Mouse (Mus musculus): Measurements from ENCODE around the gene Tmem268. TPM values are rescaled to one million over a fixed set of nuclear protein-coding genes. Genes with fewer than 3 reads are reported as not detected.
A peak's percentile ranks its signal among the peaks of the same experiment; 100 is the strongest.

The Tmem268 gene
- polyA plus RNA-seq, 1 experiment from 2014 or later: 6.4 TPM

GRCm38 (mm10) chr4:63544494-63545230 lies 13.9 kb upstream of the Tmem268 start, which contains the start of gene Atp6v1g1:
Gene Atp6v1g1, plus strand, starts transcription at chr4:63544772.
- no peaks in the 10 kb centered on the region for H3K27me3 ChIP-seq
- peak within 1 kb of the TSS; percentile 85 for H3K4me3 ChIP-seq (replicated peaks)
- H3K36me3 ChIP-seq: peaks cover 17% of the 10 kb centered on the region
- H3K4me1 ChIP-seq (replicated peaks): peaks cover 34% of the 10 kb centered on the region
- DNase-seq (peak; percentile 91), ATAC-seq (ENCODE audit: low read depth) (peak; percentile 95)
- 1% methylated on average over 56 of the region's 57 CpGs for WGBS (ENCODE audit: insufficient replicate concordance)
- peak within 1 kb of the TSS; percentile 82 for H3K4me2 ChIP-seq
- H3K9ac ChIP-seq: peak within 1 kb of the TSS; percentile 92
- peak within 1 kb of the TSS; percentile 81 for H3K27ac ChIP-seq
- H3K9me3 ChIP-seq (replicated peaks): no peaks in the 10 kb centered on the region

GRCm38 (mm10) chr4:63545231-63545958 lies 13.2 kb upstream of the Tmem268 start:
- peak overlapping the region; percentile 92 for H3K9ac ChIP-seq
- peak overlapping the region; percentile 82 for H3K4me2 ChIP-seq
- peaks cover 19% of the 10 kb centered on the region for H3K36me3 ChIP-seq
- H3K4me1 ChIP-seq (replicated peaks): peaks cover 34% of the 10 kb centered on the region
- ATAC-seq (ENCODE audit: low read depth) (no peak), DNase-seq (no peak)
- H3K9me3 ChIP-seq (replicated peaks): no peaks in the 10 kb centered on the region
- peak overlapping the region; percentile 81 for H3K27ac ChIP-seq
- H3K4me3 ChIP-seq (replicated peaks): peak overlapping the region; percentile 85
- no peaks in the 10 kb centered on the region for H3K27me3 ChIP-seq
- 21% methylated on average over 26 of the region's 26 CpGs for WGBS (ENCODE audit: insufficient replicate concordance)

- ATAC-seq (ENCODE audit: low read depth) (no peak), DNase-seq (no peak)
- Histone ChIP-seq H3K36me3 (peaks cover 30% of the 10 kb centered on the region), H3K9ac (peak overlapping the region; percentile 92; the same call in 1 of the 2 replicates), H3K27me3 (no peaks in the 10 kb centered on the region), H3K9me3 (replicated peaks) (no peaks in the 10 kb centered on the region), H3K4me3 (replicated peaks) (peak overlapping the region; percentile 85), H3K4me1 (replicated peaks) (peaks cover 34% of the 10 kb centered on the region), H3K4me2 (peak overlapping the region; percentile 82), H3K27ac (no peak overlapping the region)
- 73% methylated on average over 6 of the region's 6 CpGs for WGBS (ENCODE audit: insufficient replicate concordance)
These were observed 12.0 kb upstream of the Tmem268 start for GRCm38 (mm10) chr4:63546441-63547055.

GRCm38 (mm10) chr4:63547799-63548198 lies 10.8 kb upstream of the Tmem268 start:
- no peak for DNase-seq
- Histone ChIP-seq H3K4me1 (replicated peaks) (peaks cover 34% of the 10 kb centered on the region), H3K4me2 (no peak overlapping the region), H3K27me3 (no peaks in the 10 kb centered on the region), H3K36me3 (peaks cover 42% of the 10 kb centered on the region), H3K9me3 (replicated peaks) (no peaks in the 10 kb centered on the region), H3K9ac (no peak overlapping the region), H3K4me3 (replicated peaks) (no peak overlapping the region), H3K27ac (no peak overlapping the region)
- no peak for ATAC-seq (ENCODE audit: low read depth)
- 63% methylated on average over 1 of the region's 1 CpGs for WGBS (ENCODE audit: insufficient replicate concordance)

- ATAC-seq (ENCODE audit: low read depth) (no peak), DNase-seq (no peak)
- H3K4me2 ChIP-seq: no peak overlapping the region
- peaks cover 46% of the 10 kb centered on the region for H3K36me3 ChIP-seq
- peaks cover 34% of the 10 kb centered on the region for H3K4me1 ChIP-seq (replicated peaks)
- no peaks in the 10 kb centered on the region for H3K9me3 ChIP-seq (replicated peaks)
- H3K4me3 ChIP-seq (replicated peaks): no peak overlapping the region
- no peak overlapping the region for H3K27ac ChIP-seq
- H3K27me3 ChIP-seq: no peaks in the 10 kb centered on the region
- no peak overlapping the region for H3K9ac ChIP-seq
- WGBS (ENCODE audit: insufficient replicate concordance): 73% methylated on average over 3 of the region's 3 CpGs
These were observed 10.1 kb upstream of the Tmem268 start for GRCm38 (mm10) chr4:63548491-63548890.

GRCm38 (mm10) chr4:63550908-63551307 lies 7.7 kb upstream of the Tmem268 start:
- Histone ChIP-seq H3K9me3 (replicated peaks) (no peaks in the 10 kb centered on the region), H3K9ac (no peak overlapping the region), H3K36me3 (peaks cover 46% of the 10 kb centered on the region), H3K27ac (no peak overlapping the region), H3K4me2 (no peak overlapping the region), H3K4me3 (replicated peaks) (no peak overlapping the region), H3K27me3 (no peaks in the 10 kb centered on the region), H3K4me1 (replicated peaks) (peaks cover 32% of the 10 kb centered on the region)
- 76% methylated on average over 3 of the region's 3 CpGs for WGBS (ENCODE audit: insufficient replicate concordance)
- no peak for ATAC-seq (ENCODE audit: low read depth)
- DNase-seq: no peak

GRCm38 (mm10) chr4:63552865-63553264 lies 5.7 kb upstream of the Tmem268 start:
- WGBS (ENCODE audit: insufficient replicate concordance): 69% methylated on average over 1 of the region's 1 CpGs

GRCm38 (mm10) chr4:63553789-63554576 lies 4.6 kb upstream of the Tmem268 start:
- H3K4me2 ChIP-seq: no peak overlapping the region
- H3K9ac ChIP-seq: no peak overlapping the region
- no peaks in the 10 kb centered on the region for H3K27me3 ChIP-seq
- 78% methylated on average over 4 of the region's 4 CpGs for WGBS (ENCODE audit: insufficient replicate concordance)
- no peak overlapping the region for H3K27ac ChIP-seq
- H3K9me3 ChIP-seq (replicated peaks): no peaks in the 10 kb centered on the region
- peaks cover 36% of the 10 kb centered on the region for H3K36me3 ChIP-seq
- DNase-seq (no peak), ATAC-seq (ENCODE audit: low read depth) (no peak)
- H3K4me3 ChIP-seq (replicated peaks): no peak overlapping the region
- peaks cover 38% of the 10 kb centered on the region for H3K4me1 ChIP-seq (replicated peaks)

More at GRCm38 (mm10) chr4:63552865-63553264, 5.7 kb upstream of the Tmem268 start:
- Histone ChIP-seq H3K4me3 (replicated peaks) (no peak overlapping the region), H3K4me2 (no peak overlapping the region), H3K9me3 (replicated peaks) (no peaks in the 10 kb centered on the region), H3K36me3 (peaks cover 45% of the 10 kb centered on the region), H3K27ac (no peak overlapping the region), H3K27me3 (no peaks in the 10 kb centered on the region), H3K9ac (no peak overlapping the region), H3K4me1 (replicated peaks) (peaks cover 30% of the 10 kb centered on the region)
- DNase-seq (no peak), ATAC-seq (ENCODE audit: low read depth) (no peak)

GRCm38 (mm10) chr4:63554616-63555015 lies 4.0 kb upstream of the Tmem268 start:
- ATAC-seq (ENCODE audit: low read depth) (no peak), DNase-seq (no peak)
- WGBS (ENCODE audit: insufficient replicate concordance): 63% methylated on average over 3 of the region's 3 CpGs

GRCm38 (mm10) chr4:63555111-63555510 lies 3.5 kb upstream of the Tmem268 start:
- H3K36me3 ChIP-seq: peaks cover 27% of the 10 kb centered on the region
- H3K4me3 ChIP-seq (replicated peaks): no peak overlapping the region
- no peaks in the 10 kb centered on the region for H3K27me3 ChIP-seq
- DNase-seq (no peak), ATAC-seq (ENCODE audit: low read depth) (no peak)
- no peaks in the 10 kb centered on the region for H3K9me3 ChIP-seq (replicated peaks)
- H3K27ac ChIP-seq: no peak overlapping the region; the same call in 1 of the 2 replicates
- 80% methylated on average over 2 of the region's 2 CpGs for WGBS (ENCODE audit: insufficient replicate concordance)
- no peak overlapping the region for H3K4me2 ChIP-seq
- H3K9ac ChIP-seq: no peak overlapping the region
- peaks cover 49% of the 10 kb centered on the region for H3K4me1 ChIP-seq (replicated peaks)

More at GRCm38 (mm10) chr4:63554616-63555015, 4.0 kb upstream of the Tmem268 start:
- no peaks in the 10 kb centered on the region for H3K27me3 ChIP-seq
- peaks cover 29% of the 10 kb centered on the region for H3K36me3 ChIP-seq
- H3K9ac ChIP-seq: no peak overlapping the region
- no peak overlapping the region for H3K4me3 ChIP-seq (replicated peaks)
- no peak overlapping the region for H3K4me2 ChIP-seq
- peaks cover 44% of the 10 kb centered on the region for H3K4me1 ChIP-seq (replicated peaks)
- no peaks in the 10 kb centered on the region for H3K9me3 ChIP-seq (replicated peaks)
- H3K27ac ChIP-seq: no peak overlapping the region; the same call in 1 of the 2 replicates
